Mouse (Mus musculus) ES-E14 (cell line): ENCODE data around the gene Hesx1. TPM values are rescaled to one million over a fixed set of nuclear protein-coding genes. Genes with fewer than 3 reads are reported as not detected.

ENCODE experiments used
- DNase-seq: peaks from one replicate; pipeline ENCODE4 v3.0.0-alpha.2; 2013; ENCODE audit warnings: low read depth, low spot score
- H3K27ac ChIP-seq: 2 replicates; pipeline ENCODE4 v1.5.1; 2012; ENCODE audit warnings: low read depth, mild to moderate bottlenecking, low read length, moderate library complexity, mixed read lengths; ENCODE audit not compliant: poor library complexity, insufficient read depth, severe bottlenecking
- H3K36me3 ChIP-seq: 2 replicates; pipeline ENCODE4 v1.6.1; 2012; ENCODE audit warnings: mild to moderate bottlenecking, low read length, moderate library complexity, mixed read lengths; ENCODE audit not compliant: control insufficient read depth, poor library complexity, insufficient read depth, severe bottlenecking
- H3K4me1 ChIP-seq, 2 experiments: fragments of 150-350 bp in 1 of 2; sonication (generic) in 1 of 2; 2 replicates each; pipeline ENCODE4 v1.6.1; 2012; ENCODE audit warnings: low read length in 2 of 2, mild to moderate bottlenecking in 1 of 2, mixed read lengths in 1 of 2; ENCODE audit not compliant: control insufficient read depth in 2 of 2, insufficient read depth in 2 of 2, poor library complexity in 1 of 2
- H3K4me3 ChIP-seq, 2 experiments: fragments of 150-350 bp in 1 of 2; sonication (generic) in 1 of 2; 2 replicates each; pipeline ENCODE4 v1.5.1; 2012; ENCODE audit warnings: low read length in 2 of 2, low read depth in 1 of 2, mild to moderate bottlenecking in 1 of 2, mixed read lengths in 1 of 2; ENCODE audit not compliant: insufficient read depth in 1 of 2, poor library complexity in 1 of 2, severe bottlenecking in 1 of 2
- H3K9ac ChIP-seq: 2 replicates; pipeline ENCODE4 v1.6.1; 2012; ENCODE audit warnings: low read depth, mild to moderate bottlenecking, low read length, mixed read lengths; ENCODE audit not compliant: poor library complexity, insufficient read depth, severe bottlenecking
- H3K9me3 ChIP-seq: fragments of 150-350 bp; sonication (generic); 2 replicates; pipeline ENCODE4 v1.6.1; 2012; ENCODE audit warnings: low read depth, mild to moderate bottlenecking, low read length; ENCODE audit not compliant: control insufficient read depth, insufficient read depth
- CHD2 ChIP-seq: IDR thresholded peaks from 2 replicates; pipeline ENCODE4 v1.6.1; 2014; ENCODE audit warnings: mild to moderate bottlenecking, low read depth, low read length, inconsistent platforms
- HCFC1 ChIP-seq: IDR thresholded peaks from 2 replicates; pipeline ENCODE4 v1.6.1; 2012; ENCODE audit warnings: low read length, inconsistent platforms, borderline replicate concordance; ENCODE audit not compliant: insufficient read depth
- MAFK ChIP-seq: IDR thresholded peaks from 2 replicates; pipeline ENCODE4 v1.6.1; 2014; ENCODE audit warnings: mild to moderate bottlenecking, low read depth, low read length, inconsistent platforms; ENCODE audit not compliant: insufficient read depth
- ZC3H11A ChIP-seq: IDR thresholded peaks from 2 replicates; pipeline ENCODE4 v1.6.1; 2012; ENCODE audit warnings: low read depth, mild to moderate bottlenecking, inconsistent platforms, low read length, borderline replicate concordance
- ZNF384 ChIP-seq: IDR thresholded peaks from 2 replicates; pipeline ENCODE4 v1.6.1; 2012; ENCODE audit warnings: low read depth, low read length, inconsistent platforms
- in situ Hi-C, 2 experiments: fragments of 600-800 bp; cut with MboI; formaldehyde crosslinking; loops; one replicate each; pipeline ENCODE4 v1.15.1; 2025; ENCODE audit warnings: low sequenced_read_pairs in 2 of 2, inconsistent platforms in 1 of 2; ENCODE audit not compliant: unreplicated experiment in 2 of 2
- total RNA-seq: library from RNA; depleted of rRNA; stranded (reverse); fragments of 300-350 nt; gene quantifications from 2 replicates; pipeline ENCODE4 v1.2.3, GENCODE M21; 2012

The Hesx1 gene
- total RNA-seq, 1 experiment: 0.31 TPM

DNA sequence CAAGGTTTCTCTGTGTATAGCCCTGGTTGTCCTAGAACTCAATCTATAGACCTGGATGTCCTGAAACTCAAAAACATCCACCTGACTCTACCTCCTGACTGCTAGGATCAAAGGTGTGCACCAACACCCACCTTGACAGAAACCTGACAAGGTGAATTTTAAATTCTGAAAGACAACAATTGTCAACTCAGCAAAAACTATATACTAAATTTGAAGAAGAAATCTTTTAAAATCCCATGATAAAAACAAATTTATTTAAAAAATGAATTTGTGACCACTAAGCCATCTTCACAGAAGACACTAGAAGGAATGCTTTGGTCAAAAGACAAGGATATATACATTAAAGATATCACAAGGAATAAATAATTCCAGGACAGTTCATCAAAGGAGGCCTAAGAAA lies 2.0 kb downstream of the Hesx1 start:
- in situ Hi-C loops: no loop called here
- no peak for TF ChIP-seq CHD2
- no peak for TF ChIP-seq ZNF384
- no peak for TF ChIP-seq HCFC1
- TF ChIP-seq MAFK: peak; percentile 65
- TF ChIP-seq ZC3H11A: no peak
- no peak overlapping the region for H3K9ac ChIP-seq

GRCm38 (mm10) chr14:27000386-27000785 lies 6.2 kb downstream of the Hesx1 start:
- TF ChIP-seq HCFC1: no peak
- no peak for TF ChIP-seq CHD2
- no peak for TF ChIP-seq MAFK
- DNase-seq: no peak

More for the DNA sequence above, 2.0 kb downstream of the Hesx1 start:
- H3K4me1 ChIP-seq: peaks cover 0 to 2% of the 10 kb centered on the region in 2 experiments; a peak in 2 of 4 replicates
- H3K36me3 ChIP-seq: no peaks in the 10 kb centered on the region
- H3K27ac ChIP-seq: no peak overlapping the region
- no peak for DNase-seq
- no peaks in the 10 kb centered on the region for H3K9me3 ChIP-seq
- H3K4me3 ChIP-seq: no peak overlapping the region

DNA sequence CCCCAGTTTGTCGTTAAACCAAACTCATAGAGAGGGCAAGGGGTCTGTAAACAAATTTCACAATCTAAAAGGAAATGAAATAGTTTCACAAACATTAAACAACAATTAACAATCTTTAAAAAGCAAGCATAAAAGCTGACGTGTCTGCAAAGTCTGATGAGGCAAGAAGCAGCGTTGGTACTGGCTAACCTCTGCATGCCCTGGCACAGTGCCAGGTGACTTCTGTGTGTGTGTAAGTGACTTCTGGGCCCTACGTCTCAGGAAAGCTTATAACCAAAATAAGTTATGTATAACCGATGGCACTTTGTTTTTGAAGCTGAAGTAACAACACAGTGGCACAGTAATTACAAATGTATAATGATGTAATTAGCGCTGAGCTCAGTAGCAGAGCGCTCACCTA lies 10.7 kb downstream of the Hesx1 start:
- in situ Hi-C loops: no loop called here
- H3K27ac ChIP-seq: no peak overlapping the region
- H3K4me1 ChIP-seq: peaks cover 1 to 12% of the 10 kb centered on the region in 2 experiments; a peak in 1 of 4 replicates
- no peak for TF ChIP-seq CHD2
- TF ChIP-seq ZNF384: no peak
- TF ChIP-seq ZC3H11A: no peak
- no peak for TF ChIP-seq HCFC1
- no peak for TF ChIP-seq MAFK
- H3K36me3 ChIP-seq: no peaks in the 10 kb centered on the region
- no peaks in the 10 kb centered on the region for H3K9me3 ChIP-seq
- H3K4me3 ChIP-seq: no peak overlapping the region
- DNase-seq: no peak
- no peak overlapping the region for H3K9ac ChIP-seq

More at GRCm38 (mm10) chr14:27000386-27000785, 6.2 kb downstream of the Hesx1 start:
- in situ Hi-C loops: no loop called here
- Histone ChIP-seq H3K9me3 (no peaks in the 10 kb centered on the region), H3K4me1 (no peaks in the 10 kb centered on the region), H3K9ac (no peak overlapping the region), H3K36me3 (no peaks in the 10 kb centered on the region), H3K27ac (no peak overlapping the region), H3K4me3 (no peak overlapping the region; a peak in 1 of 4 replicates)

DNA sequence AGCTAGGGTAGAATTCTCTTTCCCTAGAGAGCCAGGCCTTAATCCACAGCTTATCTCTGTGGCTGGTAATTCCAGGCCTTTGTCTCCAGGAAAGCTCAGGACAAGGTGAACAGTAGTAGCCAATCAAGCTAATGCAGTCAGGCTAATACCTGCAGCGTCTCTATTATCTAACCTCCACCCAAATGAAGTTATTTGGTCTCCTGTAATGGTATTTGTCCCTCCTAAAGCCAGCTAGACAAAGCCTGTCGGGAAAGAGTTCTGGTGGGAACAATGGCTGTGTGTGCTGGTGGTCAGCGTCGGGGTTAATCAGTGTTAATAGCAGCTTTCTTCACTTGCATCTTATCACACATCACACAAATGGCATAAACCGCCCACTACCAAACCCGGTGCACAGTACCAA lies 11.7 kb downstream of the Hesx1 start:
- Histone ChIP-seq H3K4me1 (peaks cover 1 to 12% of the 10 kb centered on the region in 2 experiments; a peak in 1 of 4 replicates), H3K27ac (no peak overlapping the region), H3K9ac (no peak overlapping the region), H3K9me3 (no peaks in the 10 kb centered on the region), H3K4me3 (no peak overlapping the region), H3K36me3 (no peaks in the 10 kb centered on the region)
- TF ChIP-seq CHD2: no peak
- TF ChIP-seq ZNF384: no peak
- no peak for TF ChIP-seq MAFK
- TF ChIP-seq HCFC1: no peak
- no peak for TF ChIP-seq ZC3H11A
- in situ Hi-C loops: no loop called here
- no peak for DNase-seq

GRCm38 (mm10) chr14:27011561-27011960 lies 17.3 kb downstream of the Hesx1 start:
- in situ Hi-C loops: no loop called here
- Histone ChIP-seq H3K4me1 (peaks cover 0 to 5% of the 10 kb centered on the region in 2 experiments; a peak in 1 of 4 replicates), H3K27ac (no peak overlapping the region), H3K9me3 (no peaks in the 10 kb centered on the region), H3K36me3 (no peaks in the 10 kb centered on the region), H3K4me3 (no peak overlapping the region), H3K9ac (no peak overlapping the region)
- TF ChIP-seq ZNF384: peak; percentile 49; the same call in 1 of the 2 replicates
- no peak for TF ChIP-seq CHD2
- peak; percentile 40 for DNase-seq
